Mouse (Mus musculus) limb, embryonic 12.5 days (tissue): ENCODE data around the gene Inpp5b. TPM values are rescaled to one million over a fixed set of nuclear protein-coding genes. Genes with fewer than 3 reads are reported as not detected.
A peak's percentile ranks its signal among the peaks of the same experiment; 100 is the strongest.
"Not testable (repeated sequence)": the region's sequence is repeated elsewhere in the genome, so short reads cannot be mapped to it uniquely, and the experiment has no call there.

Source experiments
- ATAC-seq: fragments of 200-750 bp; cut with Nextera tagmentation; 2 replicates; pipeline ENCODE4 v1.8.0; 2017; ENCODE audit warnings: low read depth, moderate TSS enrichment; ENCODE audit not compliant: insufficient number of reproducible peaks, insufficient read depth, low FRiP score, low TSS enrichment
- H3K27ac ChIP-seq: fragments of 300-500 bp; sonication (generic); 2 replicates; pipeline ENCODE4 v1.5.1; 2016; ENCODE audit warnings: mild to moderate bottlenecking, moderate library complexity
- H3K27me3 ChIP-seq: fragments of 300-500 bp; sonication (generic); 2 replicates; pipeline ENCODE4 v1.6.1; 2016; ENCODE audit warnings: mild to moderate bottlenecking, moderate library complexity
- H3K36me3 ChIP-seq: fragments of 300-500 bp; sonication (generic); 2 replicates; pipeline ENCODE4 v1.6.1; 2016; ENCODE audit warnings: mild to moderate bottlenecking, moderate library complexity
- H3K4me1 ChIP-seq: fragments of 300-500 bp; sonication (generic); replicated peaks from 2 replicates; pipeline ENCODE4 v1.6.1; 2016
- H3K4me2 ChIP-seq: fragments of 300-500 bp; sonication (generic); 2 replicates; pipeline ENCODE4 v1.6.1; 2016; ENCODE audit warnings: mild to moderate bottlenecking, moderate library complexity
- H3K4me3 ChIP-seq: fragments of 300-500 bp; sonication (generic); replicated peaks from 2 replicates; pipeline ENCODE4 v1.5.1; 2016; ENCODE audit warnings: mild to moderate bottlenecking
- H3K9ac ChIP-seq: fragments of 300-500 bp; sonication (generic); replicated peaks from 2 replicates; pipeline ENCODE4 v1.6.1; 2016; ENCODE audit warnings: mild to moderate bottlenecking, moderate library complexity
- H3K9me3 ChIP-seq: fragments of 300-500 bp; sonication (generic); 2 replicates; pipeline ENCODE4 v1.6.1; 2016; ENCODE audit warnings: mild to moderate bottlenecking, moderate library complexity
- WGBS: fragments of 180-500 bp; shearing (Covaris S2); methylation state at CpG from one replicate; pipeline ENCODE4 v1.1.7; 2016; 5-methylcytosine and 5-hydroxymethylcytosine counted together
- polyA plus RNA-seq: library from polyadenylated mRNA; unstranded; fragments of >200 nt; fragmentation: Nextera tagmentation; extraction: Ambion mirVana; gene quantifications from 2 replicates; pipeline ENCODE4 v1.2.1, GENCODE M21; 2016

The Inpp5b gene
- polyA plus RNA-seq, 1 experiment from 2014 or later, result 25.0 TPM

- Histone ChIP-seq H3K4me1 (peaks cover 39% of the 10 kb centered on the region), H3K27me3 (no peaks in the 10 kb centered on the region), H3K27ac (no peak overlapping the region), H3K9ac (no peak overlapping the region), H3K36me3 (peaks cover 18% of the 10 kb centered on the region), H3K4me3 (no peak overlapping the region), H3K4me2 (no peak overlapping the region), H3K9me3 (no peaks in the 10 kb centered on the region)
- WGBS, result 82% methylated on average over 6 of the region's 6 CpGs
- no peak for ATAC-seq
These were observed 29.0 kb upstream of the Inpp5b start for GRCm38 (mm10) chr4:124712618-124713017.

- not testable (repeated sequence) for H3K4me3 ChIP-seq, H3K9ac ChIP-seq, H3K27ac ChIP-seq, H3K4me2 ChIP-seq, H3K9me3 ChIP-seq, H3K27me3 ChIP-seq, ATAC-seq
- H3K36me3 ChIP-seq, result peaks cover 26% of the 10 kb centered on the region
- WGBS, result 64% methylated on average over 5 of the region's 5 CpGs
- H3K4me1 ChIP-seq, result peaks cover 29% of the 10 kb centered on the region
These were observed 27.8 kb upstream of the Inpp5b start for GRCm38 (mm10) chr4:124713850-124714249.

- Histone ChIP-seq H3K4me1 (peaks cover 19% of the 10 kb centered on the region), H3K9ac (peak within 1 kb of the TSS; percentile 88), H3K27me3 (no peaks in the 10 kb centered on the region), H3K27ac (peak within 1 kb of the TSS; percentile 69), H3K36me3 (peaks cover 36% of the 10 kb centered on the region), H3K9me3 (no peaks in the 10 kb centered on the region), H3K4me2 (peak within 1 kb of the TSS; percentile 92), H3K4me3 (peak within 1 kb of the TSS; percentile 79)
- peak; percentile 84 for ATAC-seq
- under 1% methylated on average over 57 of the region's 57 CpGs for WGBS
These were observed 26.8 kb upstream of the Inpp5b start, which contains the start of gene Sf3a3 for GRCm38 (mm10) chr4:124714545-124715481. Gene Sf3a3, plus strand, starts transcription at chr4:124714776.

GRCm38 (mm10) chr4:124719101-124719500, 22.5 kb upstream of the Inpp5b start:
- peaks cover 77% of the 10 kb centered on the region for H3K36me3 ChIP-seq
- H3K4me1 ChIP-seq, result peaks cover 10% of the 10 kb centered on the region
- H3K27ac ChIP-seq, result no peak overlapping the region
- no peak overlapping the region for H3K4me2 ChIP-seq
- no peaks in the 10 kb centered on the region for H3K27me3 ChIP-seq
- ATAC-seq, result no peak
- no peaks in the 10 kb centered on the region for H3K9me3 ChIP-seq
- WGBS, result 90% methylated on average over 4 of the region's 4 CpGs
- H3K4me3 ChIP-seq, result no peak overlapping the region
- H3K9ac ChIP-seq, result no peak overlapping the region

GRCm38 (mm10) chr4:124726121-124726520, 15.5 kb upstream of the Inpp5b start:
- no peaks in the 10 kb centered on the region for H3K27me3 ChIP-seq
- no peak for ATAC-seq
- no peaks in the 10 kb centered on the region for H3K9me3 ChIP-seq
- no peak overlapping the region for H3K4me3 ChIP-seq
- no peak overlapping the region for H3K4me2 ChIP-seq
- H3K9ac ChIP-seq, result no peak overlapping the region
- 95% methylated on average over 6 of the region's 6 CpGs for WGBS
- H3K36me3 ChIP-seq, result peaks cover 98% of the 10 kb centered on the region
- no peaks in the 10 kb centered on the region for H3K4me1 ChIP-seq
- H3K27ac ChIP-seq, result no peak overlapping the region

GRCm38 (mm10) chr4:124736952-124737351, 4.7 kb upstream of the Inpp5b start:
- Histone ChIP-seq H3K36me3 (peaks cover 19% of the 10 kb centered on the region), H3K9ac (no peak overlapping the region), H3K4me2 (no peak overlapping the region), H3K27me3 (no peaks in the 10 kb centered on the region), H3K4me3 (no peak overlapping the region), H3K4me1 (no peaks in the 10 kb centered on the region), H3K9me3 (no peaks in the 10 kb centered on the region), H3K27ac (no peak overlapping the region)
- WGBS, result 70% methylated on average over 2 of the region's 2 CpGs
- no peak for ATAC-seq

GRCm38 (mm10) chr4:124737486-124737885, 4.2 kb upstream of the Inpp5b start:
- WGBS, result 74% methylated on average over 5 of the region's 5 CpGs
- Histone ChIP-seq H3K36me3 (peaks cover 14% of the 10 kb centered on the region), H3K4me1 (peaks cover 5% of the 10 kb centered on the region; the same call in 1 of the 2 replicates), H3K27me3 (no peaks in the 10 kb centered on the region), H3K4me3 (no peak overlapping the region), H3K9ac (no peak overlapping the region), H3K27ac (no peak overlapping the region), H3K4me2 (no peak overlapping the region), H3K9me3 (no peaks in the 10 kb centered on the region)
- ATAC-seq, result no peak

- Histone ChIP-seq H3K4me2 (no peak overlapping the region), H3K4me1 (peaks cover 5% of the 10 kb centered on the region; the same call in 1 of the 2 replicates), H3K36me3 (peaks cover 9% of the 10 kb centered on the region), H3K27me3 (no peaks in the 10 kb centered on the region), H3K4me3 (no peak overlapping the region), H3K9me3 (no peaks in the 10 kb centered on the region), H3K9ac (no peak overlapping the region), H3K27ac (no peak overlapping the region)
- ATAC-seq, result no peak
- WGBS, result 62% methylated on average over 4 of the region's 4 CpGs
These were observed 3.6 kb upstream of the Inpp5b start for GRCm38 (mm10) chr4:124738013-124738412.

- H3K27me3 ChIP-seq, result 0 out of 2 replicates have a peak, but pooled peaks cover 3% of the 10 kb centered on the region
- no peaks in the 10 kb centered on the region for H3K9me3 ChIP-seq
- no peak overlapping the region for H3K4me3 ChIP-seq
- ATAC-seq, result no peak
- 64% methylated on average over 1 of the region's 1 CpGs for WGBS
- peaks cover under 1% of the 10 kb centered on the region for H3K36me3 ChIP-seq
- H3K4me2 ChIP-seq, result no peak overlapping the region
- H3K27ac ChIP-seq, result no peak overlapping the region
- no peak overlapping the region for H3K9ac ChIP-seq
- peaks cover 5% of the 10 kb centered on the region; the same call in 1 of the 2 replicates for H3K4me1 ChIP-seq
These were observed 2.9 kb upstream of the Inpp5b start for GRCm38 (mm10) chr4:124738783-124739182.

GRCm38 (mm10) chr4:124742839-124743238, 1.2 kb downstream of the Inpp5b start:
- H3K27ac ChIP-seq, result no peak overlapping the region
- ATAC-seq, result no peak
- peaks cover 8% of the 10 kb centered on the region; the same call in 1 of the 2 replicates for H3K36me3 ChIP-seq
- no peaks in the 10 kb centered on the region for H3K9me3 ChIP-seq
- no peak overlapping the region for H3K4me3 ChIP-seq
- WGBS, result 85% methylated on average over 11 of the region's 11 CpGs
- H3K4me2 ChIP-seq, result 0 out of 2 replicates have a peak overlapping the region, but pooled peaks have one; percentile 71
- peaks cover 5% of the 10 kb centered on the region; the same call in 1 of the 2 replicates for H3K4me1 ChIP-seq
- no peak overlapping the region for H3K9ac ChIP-seq
- H3K27me3 ChIP-seq, result 0 out of 2 replicates have a peak, but pooled peaks cover 3% of the 10 kb centered on the region

- H3K27ac ChIP-seq, result no peak overlapping the region
- peaks cover 11% of the 10 kb centered on the region; the same call in 1 of the 2 replicates for H3K36me3 ChIP-seq
- H3K27me3 ChIP-seq, result 0 out of 2 replicates have a peak, but pooled peaks cover 3% of the 10 kb centered on the region
- 80% methylated on average over 7 of the region's 7 CpGs for WGBS
- no peak overlapping the region for H3K9ac ChIP-seq
- no peak overlapping the region for H3K4me3 ChIP-seq
- no peak overlapping the region for H3K4me2 ChIP-seq
- no peaks in the 10 kb centered on the region for H3K9me3 ChIP-seq
- H3K4me1 ChIP-seq, result peaks cover 10% of the 10 kb centered on the region
- ATAC-seq, result no peak
These were observed 4.9 kb downstream of the Inpp5b start for GRCm38 (mm10) chr4:124746577-124746976.
